Mouse (Mus musculus): ENCODE results near the gene Golt1b.

The Golt1b gene

GRCm38 (mm10) chr6:142384521-142384920 lies 2.5 kb upstream of the Golt1b start:
- DNase-seq (ENCODE audit: low spot score in 2 of 2): no peak

GRCm38 (mm10) chr6:142386285-142387010 lies 573 bp upstream of the Golt1b start:
- DNase-seq (ENCODE audit: low spot score in 2 of 2): no peak

DNA sequence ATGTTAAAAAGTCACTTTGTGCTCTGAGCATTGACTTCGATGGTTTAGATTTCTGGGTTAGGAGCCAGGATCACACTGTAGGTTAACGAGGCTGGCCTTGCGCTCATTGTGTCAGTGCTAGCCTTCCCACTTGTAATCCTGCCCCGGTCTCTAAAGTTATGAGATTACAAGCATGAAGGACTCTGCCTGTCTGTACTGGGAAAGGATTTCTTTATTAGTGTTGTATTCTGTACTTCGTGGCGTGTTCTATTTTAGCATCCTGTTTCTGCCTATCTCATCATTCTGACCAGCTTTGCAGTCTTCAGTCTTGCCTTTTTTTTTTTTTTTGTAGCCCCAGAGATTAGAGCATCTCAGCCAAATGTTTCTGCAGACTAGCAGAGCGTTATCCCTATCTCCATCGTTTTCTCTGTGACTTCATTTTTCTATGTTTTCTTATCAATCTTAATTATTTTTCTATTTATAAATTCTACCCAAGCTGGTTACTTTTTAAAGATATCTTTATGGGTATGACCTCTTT lies 792 bp downstream of the Golt1b start:
- no peak for DNase-seq (ENCODE audit: low spot score in 2 of 2)

- DNase-seq (ENCODE audit: low spot score in 2 of 2): no peak
Observed at GRCm38 (mm10) chr6:142389101-142389500, 2.1 kb downstream of the Golt1b start.

DNA sequence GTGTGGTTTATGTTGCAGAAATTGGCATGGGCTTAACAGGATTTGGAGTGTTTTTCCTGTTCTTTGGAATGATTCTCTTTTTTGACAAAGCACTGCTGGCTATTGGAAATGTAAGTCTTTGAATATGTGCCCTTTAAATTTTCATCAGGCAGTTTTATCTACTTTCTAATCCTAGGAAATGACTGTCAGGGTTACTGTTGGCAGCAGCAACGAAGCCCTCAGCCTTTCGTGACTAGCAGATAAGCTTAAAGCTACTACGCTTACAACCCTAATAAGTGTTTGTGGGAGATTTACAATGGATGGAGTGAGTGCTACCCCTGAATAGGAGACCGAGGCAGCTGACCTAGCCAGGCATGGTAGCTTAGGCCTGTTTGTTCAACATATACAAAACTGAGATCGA lies 5.3 kb downstream of the Golt1b start:
- DNase-seq (ENCODE audit: low spot score in 2 of 2): no peak

DNA sequence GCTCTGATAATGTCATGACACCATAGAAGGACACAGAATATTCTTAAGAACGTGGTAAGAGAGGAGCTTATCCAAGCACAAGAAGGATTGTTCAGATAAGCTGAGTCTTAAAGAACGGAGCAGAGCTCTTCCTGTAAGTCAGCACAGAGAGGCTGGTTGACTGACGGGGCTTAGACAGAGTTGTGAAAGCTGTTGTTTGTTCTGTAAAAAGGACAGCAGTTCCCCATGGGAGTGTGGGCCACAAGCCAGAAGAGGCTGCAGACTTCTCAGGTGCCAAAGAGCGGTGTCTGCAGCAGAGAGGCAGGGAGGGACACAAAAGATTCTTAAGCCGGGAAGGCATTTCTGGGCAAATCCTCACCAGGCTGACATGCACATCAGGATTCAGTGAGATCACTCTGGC lies 7.6 kb downstream of the Golt1b start:
- DNase-seq (ENCODE audit: low spot score in 2 of 2): no peak

GRCm38 (mm10) chr6:142395756-142396155 lies 8.7 kb downstream of the Golt1b start:
- DNase-seq (ENCODE audit: low spot score in 2 of 2): no peak

GRCm38 (mm10) chr6:142411140-142411539 lies 24.1 kb downstream of the Golt1b start:
- DNase-seq (ENCODE audit: low spot score in 2 of 2): no peak

DNA sequence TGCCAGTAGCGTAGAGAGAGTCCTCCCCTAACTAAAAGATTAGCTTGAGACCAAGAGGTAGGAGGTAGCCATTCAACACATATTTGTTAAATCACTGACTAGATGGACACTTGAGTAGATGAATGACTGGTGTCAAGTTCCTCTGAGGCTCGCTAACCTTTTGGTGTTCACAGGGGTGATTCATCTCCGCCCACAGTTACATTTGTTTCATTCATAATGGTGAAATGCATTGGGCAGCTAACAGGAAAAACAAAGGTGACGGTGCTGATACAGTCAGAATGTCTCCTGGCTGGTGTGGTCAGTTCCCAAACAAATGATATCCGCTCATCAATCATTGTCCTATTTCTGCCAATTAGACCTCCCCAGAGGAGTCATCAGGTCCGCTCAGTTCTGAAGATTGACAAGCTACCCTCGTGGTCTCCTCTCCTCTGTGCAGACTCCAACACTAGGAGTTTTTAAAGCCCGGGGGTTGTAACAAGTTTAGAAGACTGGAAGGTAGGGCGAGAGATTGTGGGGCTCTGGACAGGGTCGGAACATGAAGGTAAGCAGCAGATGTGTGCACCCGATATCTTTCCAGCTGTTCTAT lies 26.0 kb downstream of the Golt1b start, which contains the start of gene Spx:
TSS of gene Spx (plus strand) at position 536 of the 586 bp plus-strand sequence.
- no peak for DNase-seq (ENCODE audit: low spot score in 2 of 2)

- no peak for DNase-seq (ENCODE audit: low spot score in 2 of 2)
Observed at GRCm38 (mm10) chr6:142413845-142414244, 26.8 kb downstream of the Golt1b start.

DNA sequence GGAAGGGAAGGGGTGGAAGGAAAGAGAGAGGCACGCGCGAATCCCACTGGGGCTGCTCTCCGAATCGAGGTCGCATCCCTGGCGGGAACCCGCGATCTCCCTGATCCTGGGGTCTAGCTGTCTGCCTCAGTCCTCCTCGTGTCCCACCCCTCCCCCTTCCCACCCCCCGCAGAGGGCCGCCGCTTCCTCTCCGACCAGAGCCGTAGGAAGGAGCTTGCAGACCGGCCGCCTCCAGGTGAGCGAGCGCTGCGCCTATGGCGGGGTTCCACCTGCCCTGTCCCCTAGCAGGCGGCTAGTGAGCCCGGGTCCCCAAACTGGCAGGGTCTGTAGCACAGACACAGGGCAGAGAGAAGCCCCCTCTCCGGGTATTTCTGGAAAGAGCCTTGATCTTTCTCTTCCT lies 27.6 kb downstream of the Golt1b start:
- DNase-seq (ENCODE audit: low spot score in 2 of 2): no peak

- DNase-seq (ENCODE audit: low spot score in 2 of 2): no peak
Observed at GRCm38 (mm10) chr6:142424976-142425375, 38.0 kb downstream of the Golt1b start.

- no peak for DNase-seq (ENCODE audit: low spot score in 2 of 2)
Observed at GRCm38 (mm10) chr6:142429072-142429471, 42.1 kb downstream of the Golt1b start.

- no peak for DNase-seq (ENCODE audit: low spot score in 2 of 2)
Observed at GRCm38 (mm10) chr6:142451381-142451780, 64.4 kb downstream of the Golt1b start.

GRCm38 (mm10) chr6:142453311-142453710 lies 66.3 kb downstream of the Golt1b start:
- DNase-seq (ENCODE audit: low spot score in 2 of 2): no peak
